Mouse (Mus musculus) thymus, postnatal 10 days (tissue): ENCODE results near the gene Alg2.

Source experiments
- DNase-seq, 2 experiments: peaks; one replicate each; pipeline ENCODE4 v3.0.0; 2021; ENCODE audit warnings: low spot score in 2 of 2

Alg2 gene

GRCm38 (mm10) chr4:47473968-47474729 is at the start of gene Alg2, which contains the start of gene Sec61b:
Gene Alg2, minus strand, starts transcription at chr4:47474333.
Gene Sec61b, plus strand, starts transcription at chr4:47474658.
- peak; percentile 94 for DNase-seq

GRCm38 (mm10) chr4:47521884-47522605 is 47.9 kb upstream of the Alg2 start:
- no peak for DNase-seq

DNA sequence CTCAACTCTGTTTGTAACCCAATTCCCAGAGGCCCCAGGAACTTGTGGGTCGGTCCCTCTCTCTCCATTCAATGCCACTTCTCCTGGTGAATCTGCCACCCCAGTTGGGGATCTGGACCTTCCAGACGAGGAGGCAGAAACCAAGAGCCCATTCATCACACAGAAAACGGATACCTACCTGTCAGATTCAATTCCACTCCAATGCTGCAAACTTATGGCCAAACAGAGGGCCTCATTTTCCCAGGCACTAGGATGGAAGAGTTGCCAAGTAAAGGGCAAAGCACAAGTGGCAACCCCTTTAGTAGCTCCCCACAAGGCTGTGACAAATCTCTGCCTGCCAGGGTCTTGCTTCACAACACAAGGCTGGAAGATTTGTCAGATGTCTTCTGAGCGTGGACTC is 45.9 kb upstream of the Alg2 start:
- DNase-seq: no peak

GRCm38 (mm10) chr4:47518551-47519181 is 44.5 kb upstream of the Alg2 start:
- DNase-seq: peak; percentile 19 to 34

GRCm38 (mm10) chr4:47504841-47505517 is 30.8 kb upstream of the Alg2 start:
- DNase-seq: no peak

DNA sequence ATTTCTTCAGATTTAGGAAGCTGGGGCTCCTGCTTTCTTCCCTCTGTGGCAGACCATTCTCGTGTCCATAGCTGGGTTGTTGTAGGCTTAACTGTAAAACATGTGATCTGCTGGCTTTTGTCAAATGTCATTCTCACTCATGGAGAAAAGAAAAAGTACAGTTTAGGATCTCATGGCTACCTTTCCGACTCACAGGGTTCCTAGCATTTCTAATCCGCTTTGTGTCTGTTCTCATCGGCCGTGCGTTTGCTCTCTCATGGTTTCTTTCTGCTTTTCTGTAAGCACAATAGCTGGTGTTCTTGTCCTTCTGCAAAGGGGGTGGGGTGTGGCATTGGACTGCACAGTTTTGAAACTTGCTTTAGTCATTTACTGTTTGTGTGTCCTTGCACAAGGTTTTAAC is 28.9 kb upstream of the Alg2 start:
- DNase-seq: no peak

- peak in 1 of 2 experiments; percentile 44 for DNase-seq
Measured at GRCm38 (mm10) chr4:47502546-47502971, 28.4 kb upstream of the Alg2 start.

GRCm38 (mm10) chr4:47499121-47499545 is 25.0 kb upstream of the Alg2 start:
- no peak for DNase-seq

DNA sequence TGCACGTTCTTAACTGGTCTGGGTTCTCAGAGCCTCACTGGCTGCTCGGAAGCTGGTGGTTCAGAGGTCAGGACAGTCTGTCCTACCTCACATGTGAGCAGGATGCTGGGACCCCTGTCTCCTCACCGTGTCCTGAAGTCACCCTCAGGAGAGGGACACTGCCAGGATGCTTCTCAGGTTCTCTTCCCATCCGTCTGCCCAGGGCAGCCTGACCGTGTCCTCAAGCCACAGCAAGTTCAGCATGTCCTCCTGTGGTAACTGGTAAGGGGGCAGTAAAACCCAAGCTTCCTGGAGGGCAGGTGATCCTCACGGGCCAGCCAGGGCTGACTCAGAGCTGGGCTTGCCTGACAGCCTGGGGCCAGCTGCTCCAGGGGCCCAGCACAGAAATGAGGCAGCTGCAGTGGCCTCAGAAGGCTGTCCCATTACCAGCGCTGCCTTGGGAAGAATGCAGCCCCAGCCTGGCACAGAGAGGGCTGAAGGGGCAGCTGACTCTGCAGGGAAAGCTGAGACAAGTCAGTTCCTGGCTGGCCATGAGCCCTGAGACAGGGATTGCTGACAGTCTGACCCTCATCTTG is 23.8 kb upstream of the Alg2 start:
- no peak for DNase-seq

- DNase-seq: no peak
Measured at GRCm38 (mm10) chr4:47494686-47495085, 20.6 kb upstream of the Alg2 start.

DNA sequence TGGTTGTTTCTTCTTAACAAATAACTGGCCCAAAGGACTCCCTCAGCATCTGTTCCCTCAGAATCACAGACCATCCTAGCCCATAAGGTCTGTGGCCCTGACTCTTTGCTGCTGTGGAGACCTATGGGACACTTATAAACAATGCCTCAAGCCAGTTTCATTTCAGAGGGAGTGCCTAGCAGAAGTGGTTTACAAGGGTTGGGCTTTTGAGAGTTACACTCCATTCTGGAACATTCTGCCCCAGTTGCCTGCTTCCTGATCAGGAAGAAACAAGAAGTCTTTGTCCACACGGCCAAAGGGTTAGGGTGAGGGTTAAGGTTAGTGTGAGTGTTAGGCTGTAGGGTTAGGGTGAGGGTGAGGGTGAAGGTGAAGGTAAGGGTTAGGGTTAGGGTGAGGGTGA is 20.0 kb upstream of the Alg2 start:
- no peak for DNase-seq

GRCm38 (mm10) chr4:47493456-47493855 is 19.3 kb upstream of the Alg2 start:
- DNase-seq: no peak

DNA sequence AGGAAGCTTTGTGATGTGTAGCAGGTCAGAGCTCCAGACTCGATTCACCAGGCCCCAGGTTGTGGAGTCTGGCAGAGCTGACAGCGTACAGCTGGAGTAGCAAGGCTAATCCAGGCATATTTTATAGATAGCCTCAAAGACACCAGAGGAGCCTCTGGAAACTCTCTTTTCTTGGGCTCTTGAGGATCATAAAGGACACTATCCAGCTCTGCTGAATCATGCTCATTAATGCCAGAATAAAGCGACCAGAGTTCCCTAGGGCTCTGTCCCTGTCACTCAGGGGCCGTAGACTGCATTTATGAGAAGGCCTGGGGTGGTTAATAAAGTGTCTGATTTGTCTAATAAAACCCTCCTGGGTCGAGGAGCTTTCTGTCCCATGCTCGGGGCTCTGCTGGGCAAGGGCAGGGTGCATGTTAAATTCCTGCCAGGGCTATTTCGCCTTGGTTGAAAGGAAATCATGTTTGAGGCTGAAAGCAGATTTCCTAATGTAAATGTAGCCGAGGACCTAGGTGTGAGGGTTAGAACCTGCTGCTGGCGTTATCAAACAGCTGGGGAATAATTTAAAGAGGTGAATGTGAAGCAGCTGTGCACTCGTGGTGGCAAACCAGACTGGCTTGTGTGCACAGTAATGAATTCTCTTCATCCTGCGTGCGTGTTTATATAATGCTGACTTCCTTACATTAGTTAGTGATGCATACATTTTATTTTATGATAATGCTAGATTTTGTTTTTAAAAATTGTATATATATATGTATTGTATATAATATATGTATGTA is 18.4 kb upstream of the Alg2 start:
- no peak for DNase-seq

DNA sequence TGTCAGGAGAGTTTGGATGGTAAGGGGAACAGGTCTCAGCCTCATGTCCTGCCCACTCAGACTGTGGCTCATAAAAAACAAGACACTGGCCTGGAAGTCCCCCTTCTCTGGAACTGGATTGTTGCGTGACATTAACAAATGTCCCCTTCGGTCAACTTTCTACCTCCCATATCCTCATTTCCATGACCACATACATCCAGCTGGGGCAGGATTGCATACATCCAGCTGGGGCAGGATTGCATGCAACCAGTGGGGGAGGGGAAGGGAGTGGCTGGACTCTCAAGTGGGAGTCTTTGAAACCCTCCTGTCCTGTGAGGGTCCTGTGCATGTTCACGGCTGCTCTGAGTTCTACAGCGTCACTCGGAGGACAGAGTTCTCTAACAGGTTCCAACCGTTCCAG is 17.1 kb upstream of the Alg2 start:
- DNase-seq: no peak

DNA sequence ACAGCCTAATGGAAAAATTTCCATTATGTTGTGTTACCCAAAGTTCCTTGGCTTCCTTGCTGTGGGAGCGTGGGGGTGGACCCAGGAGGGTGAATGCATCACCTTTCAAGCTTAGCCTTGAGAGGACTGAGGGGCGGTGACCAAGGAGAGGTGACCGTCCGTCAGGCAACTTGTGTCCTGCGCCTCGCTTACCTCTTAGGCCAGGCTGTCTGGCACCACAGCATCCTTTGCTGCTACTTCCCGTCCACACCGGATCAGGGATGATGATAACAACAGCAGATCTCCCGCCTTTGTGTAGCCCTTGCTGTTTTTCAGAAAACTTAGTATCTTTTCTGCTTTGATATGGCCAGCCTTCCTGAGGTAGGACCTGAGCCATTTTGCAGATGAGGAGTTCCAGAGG is 6.4 kb upstream of the Alg2 start:
- DNase-seq: no peak

GRCm38 (mm10) chr4:47480095-47480494 is 6.0 kb upstream of the Alg2 start:
- DNase-seq: no peak

- DNase-seq: no peak
Measured at GRCm38 (mm10) chr4:47477539-47477938, 3.4 kb upstream of the Alg2 start.

DNA sequence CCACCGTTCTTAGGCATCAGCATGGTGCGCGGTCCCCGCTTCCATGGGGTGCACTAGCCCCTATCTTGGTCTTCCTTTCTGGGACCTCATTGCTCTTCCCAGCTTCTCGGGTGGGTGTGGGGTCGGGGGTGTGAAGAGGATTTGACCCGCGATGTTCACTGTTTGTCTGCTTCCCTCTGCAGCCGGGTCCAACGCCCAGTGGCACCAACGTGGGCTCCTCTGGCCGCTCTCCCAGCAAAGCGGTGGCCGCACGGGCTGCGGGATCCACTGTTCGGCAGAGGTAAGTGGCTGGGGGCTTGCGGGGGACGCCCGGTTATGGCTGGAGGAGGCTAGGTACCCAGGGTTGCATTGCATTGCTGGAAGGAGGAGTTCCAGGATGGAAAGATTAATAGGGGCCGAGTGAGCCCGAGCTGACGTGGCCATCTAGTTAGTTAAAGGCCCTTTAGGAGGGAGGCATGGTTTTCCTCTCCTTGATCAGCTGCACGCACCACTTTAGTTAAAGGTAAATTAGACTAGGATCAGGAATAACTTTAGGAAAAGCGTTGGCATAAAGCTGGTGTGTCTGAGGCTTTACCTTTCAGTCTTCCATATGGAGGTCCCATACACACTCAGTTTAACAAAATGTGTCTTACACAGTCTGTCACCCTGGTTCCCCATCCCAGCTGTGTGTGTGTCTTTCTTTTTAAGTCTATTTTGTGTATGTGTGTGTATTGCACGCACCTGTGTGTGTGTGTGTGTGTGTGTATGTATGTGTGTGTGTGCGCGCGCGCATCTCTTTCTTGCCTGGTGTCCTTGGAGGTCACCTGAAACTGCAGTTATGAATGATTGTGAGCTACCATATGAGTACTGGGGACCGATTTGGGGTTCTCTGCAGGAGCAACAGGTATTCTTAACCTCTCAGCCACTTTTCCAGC is 854 bp upstream of the Alg2 start:
- DNase-seq: no peak

DNA sequence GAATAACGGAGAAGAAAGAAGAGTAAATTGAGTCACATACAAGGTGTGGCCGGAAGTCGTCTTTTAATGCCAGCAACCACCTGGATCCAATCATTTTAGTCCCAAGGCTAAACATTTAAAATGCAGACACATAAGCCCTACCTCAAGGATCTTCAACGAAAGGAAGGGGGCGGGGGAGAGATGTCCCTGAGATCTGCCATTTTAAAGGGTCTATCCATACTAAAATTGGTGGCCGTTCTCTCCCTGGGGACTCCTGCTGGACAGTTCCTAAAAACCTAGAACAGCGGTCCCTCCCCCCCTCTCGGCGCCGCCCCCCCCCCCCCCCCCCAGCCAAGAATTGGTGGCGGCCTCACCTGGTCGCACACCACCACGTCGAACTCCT is 556 bp downstream of the Alg2 start:
- DNase-seq: no peak

- DNase-seq: no peak
Measured at GRCm38 (mm10) chr4:47467196-47467595, 6.9 kb downstream of the Alg2 start.
